Mouse (Mus musculus) mouse embryonic stem cell (cell line): ENCODE measurements around the gene Actrt2.

Source experiments
- in situ Hi-C, 2 experiments: fragments of 300-500 bp; cut with MboI; formaldehyde crosslinking; loops; 1 replicate in 1 of 2; 3 replicates in 1 of 2; pipeline ENCODE4 v1.14.3; 2019 to 2020; ENCODE audit warnings: low sequenced_read_pairs in 2 of 2, low pct_unique_long_range_greater_than_20kb in 1 of 2, mixed read lengths in 1 of 2; ENCODE audit not compliant: unreplicated experiment in 1 of 2

The Actrt2 gene

DNA sequence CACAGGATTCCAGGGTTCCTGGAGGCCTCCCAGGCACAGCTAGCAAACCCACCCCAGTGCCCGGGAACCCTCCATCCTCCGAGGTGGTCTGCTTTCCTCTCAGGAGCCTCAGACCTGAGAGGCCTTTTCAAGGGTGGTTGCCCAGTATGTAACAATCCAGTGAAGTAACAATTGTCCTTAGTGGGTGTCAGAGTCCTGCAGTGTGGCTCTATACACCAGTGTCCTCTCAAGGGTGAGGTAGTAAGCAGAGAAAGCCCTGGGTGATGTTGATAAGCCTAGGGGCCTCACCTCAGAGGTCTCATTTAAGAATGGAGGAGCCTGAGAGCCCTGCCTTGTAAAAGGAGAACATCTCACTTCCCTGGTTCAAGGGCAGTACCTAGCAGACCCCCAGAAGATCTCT, at the start of gene Actrt2:
Gene Actrt2 (minus strand): TSS at position 101 of the 400 bp plus-strand sequence.
- in situ Hi-C loops: no loop called here

DNA sequence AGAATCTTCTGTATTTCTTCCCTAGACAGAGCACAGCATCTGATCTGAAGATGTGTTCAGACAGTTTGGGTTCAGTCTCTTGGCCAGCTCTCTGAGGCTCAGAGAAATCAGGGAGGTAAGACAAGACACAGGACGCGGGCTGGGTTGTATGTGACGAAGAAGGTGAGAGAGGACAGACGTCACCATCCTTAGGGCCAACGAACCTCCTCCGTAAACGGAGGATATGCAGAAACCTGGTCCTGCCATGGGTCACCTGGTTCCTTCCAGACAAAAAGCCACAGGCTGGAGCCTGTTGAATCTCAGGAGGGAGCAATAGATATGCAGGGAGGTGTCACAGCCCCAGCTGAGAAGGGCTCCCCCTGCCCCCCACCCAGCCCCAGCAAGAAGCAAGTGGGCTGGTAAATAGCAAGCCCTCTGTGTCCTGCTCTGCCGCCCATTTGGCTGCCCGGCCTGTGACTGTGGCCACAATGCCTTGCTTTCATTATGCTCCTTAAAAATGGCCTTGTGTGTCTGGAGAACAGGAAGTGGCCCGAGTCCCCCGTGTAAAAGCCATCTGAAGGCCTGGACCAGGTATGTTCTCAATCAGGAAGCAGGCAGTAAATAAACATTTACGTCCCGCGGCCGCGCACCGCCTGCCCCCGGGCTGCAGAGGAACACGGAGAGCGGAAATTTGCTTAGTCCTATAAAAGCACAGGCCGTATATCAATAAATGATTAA, 41.9 kb upstream of the Actrt2 start:
- in situ Hi-C loops: no loop called here

GRCm38 (mm10) chr4:154708811-154709210, 41.1 kb upstream of the Actrt2 start:
- in situ Hi-C loops: no loop called here

- in situ Hi-C loops: no loop called here
These were observed 40.6 kb upstream of the Actrt2 start for GRCm38 (mm10) chr4:154708223-154708622.

DNA sequence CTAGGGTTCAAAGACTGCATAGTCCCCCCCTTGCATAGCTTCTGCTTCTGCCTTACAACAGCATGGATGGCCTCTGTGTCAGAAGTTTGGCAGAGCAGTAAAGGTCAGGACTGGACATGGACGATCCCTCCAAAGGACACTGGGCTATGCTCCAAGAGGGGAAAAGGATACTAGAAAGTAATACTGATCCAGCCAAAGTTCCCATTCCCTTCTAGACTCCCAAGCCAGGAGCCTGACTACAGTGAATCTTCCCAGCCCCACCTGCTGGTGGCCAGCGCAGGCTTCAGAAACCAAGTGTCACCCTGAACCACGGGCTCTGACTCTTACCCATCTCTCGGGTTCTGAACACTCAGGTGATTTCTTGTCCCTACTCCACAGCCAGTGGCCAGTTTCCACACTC, 39.9 kb upstream of the Actrt2 start:
- in situ Hi-C loops: no loop called here

- in situ Hi-C loops: no loop called here
These were observed 38.8 kb upstream of the Actrt2 start for GRCm38 (mm10) chr4:154706442-154706841.

GRCm38 (mm10) chr4:154705681-154706080, 38.0 kb upstream of the Actrt2 start:
- in situ Hi-C loops: no loop called here

DNA sequence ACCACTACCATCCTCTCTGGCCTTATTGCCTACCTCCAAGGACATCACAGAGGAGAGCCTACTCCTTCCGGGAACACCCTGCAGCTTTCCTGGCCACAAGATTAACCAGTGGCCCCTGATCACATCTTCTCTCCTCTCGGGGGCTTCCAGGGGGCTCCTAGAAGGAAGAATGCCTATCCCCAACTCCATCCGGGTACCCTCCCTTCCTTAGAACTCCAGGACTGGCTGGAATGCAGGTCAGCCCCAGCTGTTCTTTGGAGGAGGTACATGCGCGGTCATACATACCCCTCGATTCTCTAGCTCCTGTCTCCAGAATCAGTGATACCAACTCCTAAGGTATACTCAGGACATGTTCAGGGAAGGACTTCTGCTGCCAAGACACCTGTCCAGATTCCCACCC, 37.4 kb upstream of the Actrt2 start:
- in situ Hi-C loops: no loop called here

DNA sequence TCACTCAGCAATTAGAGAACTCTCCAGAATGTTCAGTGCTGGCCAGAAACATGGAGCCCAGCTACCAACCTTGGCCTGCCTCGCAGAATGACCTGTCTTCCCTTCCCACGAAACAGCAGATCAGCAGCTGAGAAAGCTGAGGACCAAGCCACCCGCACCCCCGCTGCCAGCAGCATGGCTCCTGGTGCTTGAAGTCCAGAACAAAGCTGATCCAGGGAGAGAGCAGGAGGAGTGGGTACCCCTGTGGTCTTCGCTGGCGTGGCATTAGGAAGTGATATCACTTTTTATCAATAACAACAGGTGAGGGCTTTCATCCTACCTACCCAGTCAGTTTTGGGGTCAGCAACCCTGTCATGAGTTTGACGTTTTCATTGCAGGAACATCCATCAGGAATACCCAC, 36.9 kb upstream of the Actrt2 start:
- in situ Hi-C loops: no loop called here

GRCm38 (mm10) chr4:154703426-154704070, 35.9 kb upstream of the Actrt2 start:
- in situ Hi-C loops: no loop called here

DNA sequence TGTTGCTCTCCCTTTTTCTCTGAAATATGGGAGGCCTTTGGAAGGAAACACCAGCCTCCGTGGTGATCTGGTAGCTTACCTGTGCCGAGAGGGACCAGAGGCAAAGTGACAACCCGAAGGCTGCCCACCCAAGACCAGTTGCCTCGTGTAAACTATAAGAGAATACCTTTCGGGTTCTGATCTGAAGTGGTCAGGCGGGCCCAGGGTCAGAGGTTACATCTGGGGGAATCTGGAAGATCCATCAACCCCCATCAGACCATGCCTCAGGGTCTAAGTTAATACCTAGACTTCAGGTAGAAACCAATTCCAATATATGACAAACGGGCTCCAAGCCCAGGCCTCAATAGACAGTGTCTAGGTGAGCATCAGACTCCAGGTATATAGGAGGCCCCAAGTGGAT, 35.3 kb upstream of the Actrt2 start:
- in situ Hi-C loops: no loop called here

DNA sequence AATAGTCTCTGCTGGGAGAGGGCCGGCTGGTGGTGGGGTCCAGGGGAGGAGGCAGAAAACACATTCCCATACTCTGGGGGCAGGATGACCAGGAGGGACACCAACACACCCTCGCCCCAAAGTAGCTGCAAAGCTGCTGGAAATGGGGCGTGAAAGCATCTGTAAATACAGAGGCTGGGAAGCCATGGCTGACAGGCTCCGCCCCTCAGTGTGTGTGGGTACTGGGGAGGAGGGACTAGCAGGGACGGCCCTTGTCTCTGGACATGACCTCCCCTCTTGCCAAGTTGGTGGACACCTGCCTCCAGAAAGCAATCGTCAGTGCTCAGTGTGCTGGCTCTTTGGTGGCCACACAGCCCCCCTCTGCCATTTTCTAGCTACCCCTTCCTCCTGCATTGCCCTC, 34.5 kb upstream of the Actrt2 start:
- in situ Hi-C loops: no loop called here

DNA sequence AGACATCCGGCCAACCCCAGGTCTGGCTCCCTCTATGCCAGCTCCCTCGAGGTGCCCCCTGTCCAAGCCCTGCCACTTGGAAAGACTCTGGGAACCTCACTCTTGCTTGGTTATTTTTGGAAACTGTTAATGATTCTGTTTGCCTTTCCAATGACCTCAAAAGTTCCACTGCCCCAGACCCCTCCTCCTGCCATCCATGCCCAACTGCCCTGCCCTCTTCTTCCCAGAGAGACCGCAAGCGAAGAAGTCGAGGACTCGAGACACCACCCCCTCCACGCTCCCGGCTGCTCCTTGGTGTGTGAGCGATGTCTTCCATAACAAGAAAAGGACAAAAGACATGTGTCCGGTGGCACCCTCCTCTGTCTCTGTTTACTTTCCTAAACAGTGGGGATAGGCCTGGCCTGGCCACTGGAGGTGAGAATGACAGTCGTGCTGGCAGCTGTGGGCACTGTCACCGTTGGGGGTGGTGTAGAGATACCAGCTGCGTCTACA, 33.3 kb upstream of the Actrt2 start:
- in situ Hi-C loops: no loop called here

GRCm38 (mm10) chr4:154700436-154700835, 32.8 kb upstream of the Actrt2 start:
- in situ Hi-C loops: no loop called here

DNA sequence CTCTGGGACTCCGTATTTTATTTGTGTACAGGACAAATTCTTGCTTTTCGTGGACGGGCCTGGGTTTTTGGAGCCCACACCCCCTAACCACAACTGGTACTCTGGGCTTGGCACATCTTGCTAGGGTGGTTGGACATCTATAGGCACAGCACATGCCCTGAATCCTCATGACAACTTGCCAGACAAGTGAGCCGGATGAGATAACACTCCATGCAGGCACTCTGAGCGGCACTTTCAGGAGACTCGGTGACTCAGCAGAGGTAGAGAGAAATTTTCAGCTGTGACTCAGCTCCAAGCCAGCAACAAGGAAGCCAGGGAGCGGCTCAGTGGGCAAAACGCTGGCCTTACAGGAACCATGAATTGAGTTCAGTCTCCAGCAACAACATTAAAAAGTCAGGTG, 31.6 kb upstream of the Actrt2 start:
- in situ Hi-C loops: no loop called here

DNA sequence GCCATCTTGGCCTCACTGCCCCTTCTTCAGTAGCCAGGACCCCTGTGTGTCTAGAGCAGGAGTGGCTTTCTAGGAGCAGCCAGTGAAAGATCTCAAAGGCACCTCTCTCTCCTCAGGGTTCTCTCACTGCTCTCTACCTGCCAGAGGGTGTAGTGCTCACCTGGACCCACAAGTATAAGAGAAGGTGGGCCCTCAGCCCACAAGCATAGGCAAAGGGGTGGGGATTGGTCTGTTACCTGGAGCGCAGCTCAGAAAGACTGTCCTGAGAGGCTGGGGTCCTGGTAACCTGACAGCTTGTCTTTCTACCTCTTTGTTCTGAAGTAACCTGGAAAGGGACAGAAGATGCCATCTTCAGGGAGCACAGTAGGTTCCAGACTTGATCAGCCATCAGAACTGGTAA, 31.0 kb upstream of the Actrt2 start:
- in situ Hi-C loops: no loop called here

GRCm38 (mm10) chr4:154698021-154698590, 30.4 kb upstream of the Actrt2 start:
- in situ Hi-C loops: no loop called here

- in situ Hi-C loops: no loop called here
These were observed 29.8 kb upstream of the Actrt2 start for GRCm38 (mm10) chr4:154697476-154697875.

DNA sequence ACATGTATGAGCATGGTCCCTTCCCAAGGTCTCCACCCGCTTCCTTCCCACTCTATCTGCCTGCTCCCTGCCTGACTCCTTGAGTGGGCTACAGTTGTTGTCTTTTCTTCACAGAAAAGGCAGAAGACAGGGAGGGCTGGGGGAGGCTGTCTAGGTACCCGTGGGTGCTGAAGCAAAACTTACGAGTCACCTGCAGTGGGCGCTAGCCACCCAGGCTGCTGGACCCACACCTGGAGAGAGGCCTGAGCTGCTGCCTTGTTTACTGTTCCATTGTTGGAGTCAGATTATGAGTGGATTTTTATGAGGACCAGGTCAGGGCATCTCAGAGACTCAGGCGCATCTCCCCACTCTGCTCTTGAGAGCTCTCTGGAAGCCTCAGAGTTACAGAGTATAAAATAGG, 28.9 kb upstream of the Actrt2 start:
- in situ Hi-C loops: no loop called here

- in situ Hi-C loops: no loop called here
These were observed 28.5 kb upstream of the Actrt2 start for GRCm38 (mm10) chr4:154696146-154696545.
